Mouse (Mus musculus): ENCODE data around the gene Ank3. TPM values are rescaled to one million over a fixed set of nuclear protein-coding genes. Genes with fewer than 3 reads are reported as not detected.

Gene Ank3
- 46.3 and 51.9 TPM in 2 replicates for polyA plus RNA-seq (2021; fragmentation: Nextera tagmentation)
- long read RNA-seq, experiment 1, full-length matches to known transcripts: 2 of 136 reads
- long read RNA-seq, experiment 1, partial matches to known transcripts: 29 of 136 reads
- long read RNA-seq, experiment 1, other reads (novel, unspliced or antisense): 105 of 136 reads
- long read RNA-seq, experiment 2, full-length matches to known transcripts: 12 of 104 reads
- long read RNA-seq, experiment 2, partial matches to known transcripts: 56 of 104 reads
- long read RNA-seq, experiment 2, other reads (novel, unspliced or antisense): 36 of 104 reads

GRCm38 (mm10) chr10:69398763-69399590, at the start of gene Ank3:
TSS of gene Ank3 (plus strand) at chr10:69398773.

GRCm38 (mm10) chr10:69352212-69353085, 46.1 kb upstream of the Ank3 start, which contains the start of gene Cdk1:
TSS of gene Cdk1 (minus strand) at chr10:69352938.

Other genes with a start within 250 kb of the Ank3 start
- 0.64 and 2.4 TPM in 2 replicates for gene Rhobtb1, start 247.3 kb upstream of the Ank3 start, polyA plus RNA-seq (2021; fragmentation: Nextera tagmentation)
- gene A930033H14Rik, start 185.7 kb upstream of the Ank3 start, polyA plus RNA-seq (2021; fragmentation: Nextera tagmentation): 0.40 and 0.75 TPM in 2 replicates
- gene Cdk1, start 45.8 kb upstream of the Ank3 start, polyA plus RNA-seq (2021; fragmentation: Nextera tagmentation): 0.61 and 1.1 TPM in 2 replicates

All from left cerebral cortex, adult 6 months (tissue).